Mouse (Mus musculus) testis, adult 2 months (tissue): ENCODE measurements around the gene Zbtb42.

Source experiments
- CTCF ChIP-seq: fragments of 200-500 bp; IDR thresholded peaks from 2 replicates; pipeline ENCODE4 v1.5.1; 2012; ENCODE audit warnings: low read depth, mild to moderate bottlenecking, inconsistent platforms, low read length, moderate library complexity; ENCODE audit not compliant: control insufficient read depth, insufficient read depth, insufficient replicate concordance
- POLR2A ChIP-seq: fragments of 200-500 bp; IDR thresholded peaks from 2 replicates; pipeline ENCODE4 v1.6.1; 2012; ENCODE audit warnings: low read depth, mild to moderate bottlenecking, inconsistent platforms, low read length, moderate library complexity; ENCODE audit not compliant: control insufficient read depth

GRCm38 (mm10) chr12:112648081-112648480, 30.5 kb upstream of the Zbtb42 start:
- TF ChIP-seq CTCF = no peak
- no peak for TF ChIP-seq POLR2A
